Mouse (Mus musculus): Measurements from ENCODE around the gene Hspb3. TPM values are rescaled to one million over a fixed set of nuclear protein-coding genes. Genes with fewer than 3 reads are reported as not detected.

The Hspb3 gene
- polyA plus RNA-seq, 1 experiment from 2014 or later, result not detected

GRCm38 (mm10) chr13:113669459-113670077 is 6.1 kb upstream of the Hspb3 start:
- ATAC-seq (replicated peaks; ENCODE audit: low FRiP score, low read depth) (no peak), DNase-seq (ENCODE audit: low spot score) (peak; percentile 79)
- no peak overlapping the region for H3K4me2 ChIP-seq (ENCODE audit: low read length)
- TF ChIP-seq CTCF (IDR thresholded peaks at IDR 0.05; ENCODE audit: low read depth), result peak; percentile 91
- no peaks in the 10 kb centered on the region for H3K27me3 ChIP-seq (ENCODE audit: insufficient read depth, low read length)
- H3K36me3 ChIP-seq (ENCODE audit: insufficient read depth, low read length), result no peaks in the 10 kb centered on the region
- no peaks in the 10 kb centered on the region for H3K4me1 ChIP-seq (replicated peaks; ENCODE audit: insufficient read depth, low read length)
- 34% methylated on average over 10 of the region's 10 CpGs for WGBS
- H3K9ac ChIP-seq (ENCODE audit: low read depth, low read length), result no peak overlapping the region
- no peak overlapping the region for H3K27ac ChIP-seq
- no peaks in the 10 kb centered on the region for H3K9me3 ChIP-seq (replicated peaks; ENCODE audit: low read length)
- H3K4me3 ChIP-seq (replicated peaks; ENCODE audit: low read depth, low read length), result no peak overlapping the region

GRCm38 (mm10) chr13:113663883-113664282 is 407 bp upstream of the Hspb3 start:
- Histone ChIP-seq H3K27me3 (ENCODE audit: insufficient read depth, low read length) (no peaks in the 10 kb centered on the region), H3K4me2 (ENCODE audit: low read length) (no peak overlapping the region), H3K36me3 (ENCODE audit: insufficient read depth, low read length) (no peaks in the 10 kb centered on the region), H3K9me3 (replicated peaks; ENCODE audit: low read length) (no peaks in the 10 kb centered on the region), H3K4me3 (replicated peaks; ENCODE audit: low read depth, low read length) (no peak overlapping the region), H3K9ac (ENCODE audit: low read depth, low read length) (no peak overlapping the region), H3K27ac (no peak overlapping the region), H3K4me1 (replicated peaks; ENCODE audit: insufficient read depth, low read length) (no peaks in the 10 kb centered on the region)
- TF ChIP-seq CTCF (IDR thresholded peaks at IDR 0.05; ENCODE audit: low read depth), result no peak
- ATAC-seq (replicated peaks; ENCODE audit: low FRiP score, low read depth) (no peak), DNase-seq (ENCODE audit: low spot score) (no peak)
- 66% methylated on average over 7 of the region's 7 CpGs for WGBS

- no peaks in the 10 kb centered on the region for H3K27me3 ChIP-seq (ENCODE audit: insufficient read depth, low read length)
- no peaks in the 10 kb centered on the region for H3K9me3 ChIP-seq (replicated peaks; ENCODE audit: low read length)
- H3K9ac ChIP-seq (ENCODE audit: low read depth, low read length), result no peak overlapping the region
- no peak overlapping the region for H3K4me3 ChIP-seq (replicated peaks; ENCODE audit: low read depth, low read length)
- 59% methylated on average over 7 of the region's 7 CpGs for WGBS
- H3K4me1 ChIP-seq (replicated peaks; ENCODE audit: insufficient read depth, low read length), result no peaks in the 10 kb centered on the region
- DNase-seq (ENCODE audit: low spot score) (no peak), ATAC-seq (replicated peaks; ENCODE audit: low FRiP score, low read depth) (no peak)
- no peaks in the 10 kb centered on the region for H3K36me3 ChIP-seq (ENCODE audit: insufficient read depth, low read length)
- H3K4me2 ChIP-seq (ENCODE audit: low read length), result no peak overlapping the region
- TF ChIP-seq CTCF (IDR thresholded peaks at IDR 0.05; ENCODE audit: low read depth), result no peak
- no peak overlapping the region for H3K27ac ChIP-seq
Measured at GRCm38 (mm10) chr13:113661826-113662271, 1.6 kb downstream of the Hspb3 start.

- Histone ChIP-seq H3K27me3 (ENCODE audit: insufficient read depth, low read length) (no peaks in the 10 kb centered on the region), H3K36me3 (ENCODE audit: insufficient read depth, low read length) (no peaks in the 10 kb centered on the region), H3K4me1 (replicated peaks; ENCODE audit: insufficient read depth, low read length) (no peaks in the 10 kb centered on the region), H3K9ac (ENCODE audit: low read depth, low read length) (no peak overlapping the region), H3K9me3 (replicated peaks; ENCODE audit: low read length) (no peaks in the 10 kb centered on the region), H3K4me2 (ENCODE audit: low read length) (no peak overlapping the region), H3K4me3 (replicated peaks; ENCODE audit: low read depth, low read length) (no peak overlapping the region), H3K27ac (no peak overlapping the region)
- no peak for ATAC-seq (replicated peaks; ENCODE audit: low FRiP score, low read depth)
- no peak for DNase-seq (ENCODE audit: low spot score)
- WGBS, result 79% methylated on average over 9 of the region's 9 CpGs
- TF ChIP-seq CTCF (IDR thresholded peaks at IDR 0.05; ENCODE audit: low read depth), result no peak
Measured at GRCm38 (mm10) chr13:113660576-113661310, 2.7 kb downstream of the Hspb3 start.

- Histone ChIP-seq H3K27me3 (ENCODE audit: insufficient read depth, low read length) (no peaks in the 10 kb centered on the region), H3K4me3 (replicated peaks; ENCODE audit: low read depth, low read length) (no peak overlapping the region), H3K9ac (ENCODE audit: low read depth, low read length) (no peak overlapping the region), H3K9me3 (replicated peaks; ENCODE audit: low read length) (no peaks in the 10 kb centered on the region), H3K4me2 (ENCODE audit: low read length) (no peak overlapping the region), H3K36me3 (ENCODE audit: insufficient read depth, low read length) (no peaks in the 10 kb centered on the region), H3K4me1 (replicated peaks; ENCODE audit: insufficient read depth, low read length) (no peaks in the 10 kb centered on the region), H3K27ac (no peak overlapping the region)
- DNase-seq (ENCODE audit: low spot score) (no peak), ATAC-seq (replicated peaks; ENCODE audit: low FRiP score, low read depth) (no peak)
- TF ChIP-seq CTCF (IDR thresholded peaks at IDR 0.05; ENCODE audit: low read depth), result no peak
- 77% methylated on average over 7 of the region's 7 CpGs for WGBS
Measured at GRCm38 (mm10) chr13:113657204-113657603, 6.3 kb downstream of the Hspb3 start.

- TF ChIP-seq CTCF (IDR thresholded peaks at IDR 0.05; ENCODE audit: low read depth), result no peak
- 84% methylated on average over 4 of the region's 4 CpGs for WGBS
- ATAC-seq (replicated peaks; ENCODE audit: low FRiP score, low read depth) (no peak), DNase-seq (ENCODE audit: low spot score) (no peak)
- no peak overlapping the region for H3K4me2 ChIP-seq (ENCODE audit: low read length)
- no peaks in the 10 kb centered on the region for H3K4me1 ChIP-seq (replicated peaks; ENCODE audit: insufficient read depth, low read length)
- H3K9ac ChIP-seq (ENCODE audit: low read depth, low read length), result no peak overlapping the region
- no peaks in the 10 kb centered on the region for H3K36me3 ChIP-seq (ENCODE audit: insufficient read depth, low read length)
- no peaks in the 10 kb centered on the region for H3K27me3 ChIP-seq (ENCODE audit: insufficient read depth, low read length)
- H3K4me3 ChIP-seq (replicated peaks; ENCODE audit: low read depth, low read length), result no peak overlapping the region
- no peak overlapping the region for H3K27ac ChIP-seq
- H3K9me3 ChIP-seq (replicated peaks; ENCODE audit: low read length), result no peaks in the 10 kb centered on the region
Measured at GRCm38 (mm10) chr13:113656639-113657038, 6.8 kb downstream of the Hspb3 start.
